Mouse (Mus musculus) spleen, postnatal 36 days (tissue): ENCODE measurements around the gene Cfap44.

Source experiments
- DNase-seq, 2 experiments: peaks; one replicate each; pipeline ENCODE4 v3.0.0; 2022; ENCODE audit warnings: low spot score in 2 of 2, mixed read lengths in 1 of 2

Gene Cfap44

DNA sequence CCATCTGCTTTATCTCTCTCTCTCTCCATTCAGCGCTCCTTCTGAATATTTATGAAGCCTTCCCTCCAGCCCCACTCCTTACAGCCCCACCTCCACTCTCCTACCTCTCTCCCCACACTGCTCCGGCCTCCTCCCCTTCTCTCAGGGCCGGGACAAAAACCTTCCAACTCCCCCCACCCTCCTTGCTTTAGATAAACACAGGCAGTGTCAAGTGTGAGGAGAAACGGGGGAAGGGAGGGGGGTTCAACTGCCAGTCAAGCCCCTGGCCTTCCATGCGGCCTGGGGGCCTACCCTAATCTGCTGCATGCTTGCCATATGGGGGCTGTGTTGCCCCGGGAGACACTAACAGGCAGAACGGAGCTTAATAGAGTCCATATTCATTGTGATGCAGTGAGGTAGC lies 136.2 kb downstream of the Cfap44 start:
- no peak for DNase-seq

GRCm38 (mm10) chr16:44531239-44531797 lies 136.7 kb downstream of the Cfap44 start:
- DNase-seq = no peak
